Mouse (Mus musculus): ENCODE results near the gene 1700056E22Rik. TPM values are rescaled to one million over a fixed set of nuclear protein-coding genes. Genes with fewer than 3 reads are reported as not detected.

1700056E22Rik gene
- polyA plus RNA-seq, 1 experiment from 2014 or later = 1.9 TPM

- H3K9me3 ChIP-seq (ENCODE audit: control insufficient read depth, low read length) = no peaks in the 10 kb centered on the region
- H3K4me1 ChIP-seq (ENCODE audit: control insufficient read depth, insufficient read depth, low read length) = peaks cover 4% of the 10 kb centered on the region; the same call in 1 of the 2 replicates
- no peak overlapping the region for H3K4me3 ChIP-seq (ENCODE audit: low read depth, low read length)
- H3K9ac ChIP-seq (ENCODE audit: low read length) = no peak overlapping the region
- no peak overlapping the region for H3K27ac ChIP-seq (ENCODE audit: low read depth, low read length)
- DNase-seq (ENCODE audit: low spot score) = no peak
- 94% methylated on average over 5 of the region's 6 CpGs for WGBS
- no peaks in the 10 kb centered on the region for H3K27me3 ChIP-seq (ENCODE audit: control insufficient read depth, insufficient read depth, low read length)
- ATAC-seq (ENCODE audit: insufficient read depth, low FRiP score, low TSS enrichment) = no peak
- H3K4me2 ChIP-seq (ENCODE audit: low read depth) = no peak overlapping the region
- H3K36me3 ChIP-seq (ENCODE audit: control insufficient read depth, insufficient read depth, low read length) = no peaks in the 10 kb centered on the region
Observed at GRCm38 (mm10) chr1:184043391-184043790, 9.3 kb upstream of the 1700056E22Rik start.

GRCm38 (mm10) chr1:184042745-184043144 lies 8.6 kb upstream of the 1700056E22Rik start:
- Histone ChIP-seq H3K4me3 (ENCODE audit: low read depth, low read length) (no peak overlapping the region), H3K4me1 (ENCODE audit: control insufficient read depth, insufficient read depth, low read length) (peaks cover 4% of the 10 kb centered on the region; the same call in 1 of the 2 replicates), H3K9ac (ENCODE audit: low read length) (no peak overlapping the region), H3K27ac (ENCODE audit: low read depth, low read length) (no peak overlapping the region), H3K9me3 (ENCODE audit: control insufficient read depth, low read length) (no peaks in the 10 kb centered on the region), H3K4me2 (ENCODE audit: low read depth) (no peak overlapping the region), H3K36me3 (ENCODE audit: control insufficient read depth, insufficient read depth, low read length) (no peaks in the 10 kb centered on the region), H3K27me3 (ENCODE audit: control insufficient read depth, insufficient read depth, low read length) (no peaks in the 10 kb centered on the region)
- DNase-seq (ENCODE audit: low spot score) (no peak), ATAC-seq (ENCODE audit: insufficient read depth, low FRiP score, low TSS enrichment) (no peak)
- 78% methylated on average over 9 of the region's 9 CpGs for WGBS

- H3K4me3 ChIP-seq (ENCODE audit: low read depth, low read length) = no peak overlapping the region
- no peak for ATAC-seq (ENCODE audit: insufficient read depth, low FRiP score, low TSS enrichment)
- H3K27ac ChIP-seq (ENCODE audit: low read depth, low read length) = no peak overlapping the region
- no peak for DNase-seq (ENCODE audit: low spot score)
- no peaks in the 10 kb centered on the region for H3K27me3 ChIP-seq (ENCODE audit: control insufficient read depth, insufficient read depth, low read length)
- 73% methylated on average over 9 of the region's 9 CpGs for WGBS
- peaks cover 4% of the 10 kb centered on the region; the same call in 1 of the 2 replicates for H3K4me1 ChIP-seq (ENCODE audit: control insufficient read depth, insufficient read depth, low read length)
- no peaks in the 10 kb centered on the region for H3K36me3 ChIP-seq (ENCODE audit: control insufficient read depth, insufficient read depth, low read length)
- H3K4me2 ChIP-seq (ENCODE audit: low read depth) = no peak overlapping the region
- H3K9ac ChIP-seq (ENCODE audit: low read length) = no peak overlapping the region
- H3K9me3 ChIP-seq (ENCODE audit: control insufficient read depth, low read length) = no peaks in the 10 kb centered on the region
Observed at GRCm38 (mm10) chr1:184041778-184042573, 7.9 kb upstream of the 1700056E22Rik start.

- Histone ChIP-seq H3K4me1 (ENCODE audit: control insufficient read depth, insufficient read depth, low read length) (peaks cover 4% of the 10 kb centered on the region; the same call in 1 of the 2 replicates), H3K36me3 (ENCODE audit: control insufficient read depth, insufficient read depth, low read length) (no peaks in the 10 kb centered on the region), H3K4me3 (ENCODE audit: low read depth, low read length) (no peak overlapping the region), H3K27ac (ENCODE audit: low read depth, low read length) (no peak overlapping the region), H3K27me3 (ENCODE audit: control insufficient read depth, insufficient read depth, low read length) (no peaks in the 10 kb centered on the region), H3K9me3 (ENCODE audit: control insufficient read depth, low read length) (no peaks in the 10 kb centered on the region), H3K9ac (ENCODE audit: low read length) (no peak overlapping the region), H3K4me2 (ENCODE audit: low read depth) (no peak overlapping the region)
- ATAC-seq (ENCODE audit: insufficient read depth, low FRiP score, low TSS enrichment) (no peak), DNase-seq (ENCODE audit: low spot score) (no peak)
- 86% methylated on average over 1 of the region's 1 CpGs for WGBS
Observed at GRCm38 (mm10) chr1:184040906-184041305, 6.8 kb upstream of the 1700056E22Rik start.

GRCm38 (mm10) chr1:184040181-184040580 lies 6.1 kb upstream of the 1700056E22Rik start:
- H3K4me1 ChIP-seq (ENCODE audit: control insufficient read depth, insufficient read depth, low read length) = peaks cover 5% of the 10 kb centered on the region; the same call in 1 of the 2 replicates
- H3K27me3 ChIP-seq (ENCODE audit: control insufficient read depth, insufficient read depth, low read length) = no peaks in the 10 kb centered on the region
- DNase-seq (ENCODE audit: low spot score) (no peak), ATAC-seq (ENCODE audit: insufficient read depth, low FRiP score, low TSS enrichment) (no peak)
- H3K36me3 ChIP-seq (ENCODE audit: control insufficient read depth, insufficient read depth, low read length) = no peaks in the 10 kb centered on the region
- H3K9me3 ChIP-seq (ENCODE audit: control insufficient read depth, low read length) = no peaks in the 10 kb centered on the region
- no peak overlapping the region for H3K27ac ChIP-seq (ENCODE audit: low read depth, low read length)
- H3K4me3 ChIP-seq (ENCODE audit: low read depth, low read length) = no peak overlapping the region
- no peak overlapping the region for H3K4me2 ChIP-seq (ENCODE audit: low read depth)
- 81% methylated on average over 11 of the region's 11 CpGs for WGBS
- no peak overlapping the region for H3K9ac ChIP-seq (ENCODE audit: low read length)

GRCm38 (mm10) chr1:184039301-184039700 lies 5.2 kb upstream of the 1700056E22Rik start:
- Histone ChIP-seq H3K4me1 (ENCODE audit: control insufficient read depth, insufficient read depth, low read length) (peaks cover 5% of the 10 kb centered on the region; the same call in 1 of the 2 replicates), H3K4me3 (ENCODE audit: low read depth, low read length) (no peak overlapping the region), H3K4me2 (ENCODE audit: low read depth) (no peak overlapping the region), H3K27me3 (ENCODE audit: control insufficient read depth, insufficient read depth, low read length) (no peaks in the 10 kb centered on the region), H3K36me3 (ENCODE audit: control insufficient read depth, insufficient read depth, low read length) (no peaks in the 10 kb centered on the region), H3K9me3 (ENCODE audit: control insufficient read depth, low read length) (no peaks in the 10 kb centered on the region), H3K27ac (ENCODE audit: low read depth, low read length) (no peak overlapping the region), H3K9ac (ENCODE audit: low read length) (no peak overlapping the region)
- no peak for DNase-seq (ENCODE audit: low spot score)
- no peak for ATAC-seq (ENCODE audit: insufficient read depth, low FRiP score, low TSS enrichment)
- WGBS = 92% methylated on average over 10 of the region's 10 CpGs

GRCm38 (mm10) chr1:184037802-184038201 lies 3.7 kb upstream of the 1700056E22Rik start:
- WGBS = 90% methylated on average over 4 of the region's 4 CpGs
- Histone ChIP-seq H3K4me3 (ENCODE audit: low read depth, low read length) (no peak overlapping the region), H3K9me3 (ENCODE audit: control insufficient read depth, low read length) (no peaks in the 10 kb centered on the region), H3K4me1 (ENCODE audit: control insufficient read depth, insufficient read depth, low read length) (peaks cover 7% of the 10 kb centered on the region), H3K36me3 (ENCODE audit: control insufficient read depth, insufficient read depth, low read length) (no peaks in the 10 kb centered on the region), H3K4me2 (ENCODE audit: low read depth) (no peak overlapping the region), H3K27me3 (ENCODE audit: control insufficient read depth, insufficient read depth, low read length) (no peaks in the 10 kb centered on the region), H3K9ac (ENCODE audit: low read length) (no peak overlapping the region), H3K27ac (ENCODE audit: low read depth, low read length) (no peak overlapping the region)
- ATAC-seq (ENCODE audit: insufficient read depth, low FRiP score, low TSS enrichment) (no peak), DNase-seq (ENCODE audit: low spot score) (no peak)

GRCm38 (mm10) chr1:184035346-184035903 lies 1.3 kb upstream of the 1700056E22Rik start:
- 0 out of 2 replicates have a peak overlapping the region, but pooled peaks have one; percentile 24 for H3K9ac ChIP-seq (ENCODE audit: low read length)
- no peak overlapping the region for H3K27ac ChIP-seq (ENCODE audit: low read depth, low read length)
- H3K9me3 ChIP-seq (ENCODE audit: control insufficient read depth, low read length) = no peaks in the 10 kb centered on the region
- H3K36me3 ChIP-seq (ENCODE audit: control insufficient read depth, insufficient read depth, low read length) = no peaks in the 10 kb centered on the region
- no peak for DNase-seq (ENCODE audit: low spot score)
- H3K4me1 ChIP-seq (ENCODE audit: control insufficient read depth, insufficient read depth, low read length) = peaks cover 8% of the 10 kb centered on the region
- no peaks in the 10 kb centered on the region for H3K27me3 ChIP-seq (ENCODE audit: control insufficient read depth, insufficient read depth, low read length)
- no peak for ATAC-seq (ENCODE audit: insufficient read depth, low FRiP score, low TSS enrichment)
- whole genome bisulfite sequencing = 7% methylated on average over 12 of the region's 12 CpGs
- peak overlapping the region; percentile 70 for H3K4me2 ChIP-seq (ENCODE audit: low read depth)
- H3K4me3 ChIP-seq (ENCODE audit: low read depth, low read length) = peak overlapping the region; percentile 67

Data from neural tube, embryonic 11.5 days (tissue).